Mouse (Mus musculus) E14TG2a.4 (cell line): ENCODE data around the gene Acy3.

Experiments
- H3K27me3 ChIP-seq: 2 replicates; pipeline ENCODE4 v1.6.1; 2014; ENCODE audit warnings: low read length, control low read depth; ENCODE audit not compliant: insufficient read depth
- H3K36me3 ChIP-seq: 2 replicates; pipeline ENCODE4 v1.6.1; 2014; ENCODE audit warnings: low read length, control low read depth; ENCODE audit not compliant: insufficient read depth
- H3K4me1 ChIP-seq: replicated peaks from 2 replicates; pipeline ENCODE4 v1.6.1; 2014; ENCODE audit warnings: low read depth, low read length, control low read depth
- H3K4me3 ChIP-seq: replicated peaks from 2 replicates; pipeline ENCODE4 v1.5.1; 2014; ENCODE audit warnings: mild to moderate bottlenecking, low read length
- H3K9me3 ChIP-seq: 2 replicates; pipeline ENCODE4 v1.6.1; 2014; ENCODE audit warnings: low read length, control low read depth
- CTCF ChIP-seq: conservative IDR thresholded peaks from 2 replicates; pipeline ENCODE4 v1.5.1; 2014; ENCODE audit warnings: low read length
- NANOG ChIP-seq: IDR thresholded peaks from 2 replicates; pipeline ENCODE4 v1.6.1; 2014; ENCODE audit warnings: borderline replicate concordance, low read length, mixed read lengths
- POU5F1 ChIP-seq: IDR thresholded peaks from 2 replicates; pipeline ENCODE4 v1.6.1; 2014; ENCODE audit warnings: low read length, borderline replicate concordance

Acy3 gene

DNA sequence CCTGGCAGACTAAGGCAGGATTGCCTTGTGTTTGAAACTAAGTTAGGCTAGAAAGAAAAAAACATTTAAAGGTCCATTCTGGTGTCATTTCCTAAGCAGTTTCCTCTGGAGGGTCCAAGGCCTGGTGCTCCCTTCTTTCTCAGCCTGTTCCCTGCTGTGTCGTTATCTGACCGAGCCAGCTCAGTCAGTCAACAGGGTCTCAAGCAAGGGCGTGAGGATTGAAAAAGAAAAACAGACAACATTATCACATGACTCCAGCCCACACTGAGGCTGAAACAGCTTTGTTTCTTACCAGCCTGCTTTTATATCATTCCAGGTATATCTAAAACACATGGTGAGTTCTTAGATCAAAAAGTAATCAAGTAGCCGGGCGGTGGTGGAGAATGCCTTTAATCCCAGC lies 29.3 kb downstream of the Acy3 start:
- Histone ChIP-seq H3K27me3 (no peaks in the 10 kb centered on the region), H3K4me3 (peak overlapping the region; percentile 0; the same call in 1 of the 2 replicates), H3K4me1 (peaks cover 83% of the 10 kb centered on the region), H3K36me3 (peaks cover 9% of the 10 kb centered on the region), H3K9me3 (no peaks in the 10 kb centered on the region)
- TF ChIP-seq POU5F1: no peak
- no peak for TF ChIP-seq NANOG
- TF ChIP-seq CTCF: no peak

DNA sequence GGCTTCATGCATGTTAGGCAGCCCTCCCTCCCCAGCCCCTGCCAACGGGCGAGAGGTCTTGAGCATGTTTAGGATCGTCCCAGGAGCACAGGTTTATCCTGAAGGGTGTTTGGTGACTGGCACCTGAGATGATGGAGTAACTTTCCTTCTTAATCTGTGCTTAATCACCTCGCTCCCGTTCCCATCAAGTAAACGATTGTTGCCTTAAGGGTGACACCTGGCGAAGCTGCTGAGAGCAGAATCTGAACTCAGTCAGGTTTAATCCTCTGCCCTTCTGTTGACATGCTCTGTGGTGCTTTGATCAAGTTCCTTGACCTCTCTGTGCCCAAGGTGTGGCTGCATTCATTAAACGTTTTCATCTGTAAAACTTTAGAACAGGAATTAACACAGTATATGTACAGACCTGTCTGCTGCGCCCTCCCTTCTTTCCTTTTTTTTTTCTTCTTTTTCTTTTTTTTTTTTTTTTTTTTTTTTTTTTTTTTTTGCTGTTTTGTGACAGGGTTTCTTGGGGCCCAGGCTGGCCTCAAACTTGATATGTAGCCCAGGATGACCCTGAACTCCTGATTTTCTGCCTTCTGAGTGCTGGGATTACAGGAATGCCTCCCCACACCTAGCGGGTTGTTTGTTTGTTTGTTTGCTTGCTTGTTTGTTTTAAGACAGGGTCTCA lies 31.7 kb downstream of the Acy3 start:
- TF ChIP-seq CTCF: no peak
- TF ChIP-seq POU5F1: no peak
- no peak for TF ChIP-seq NANOG
- Histone ChIP-seq H3K27me3 (no peaks in the 10 kb centered on the region), H3K4me3 (no peak overlapping the region), H3K9me3 (no peaks in the 10 kb centered on the region), H3K36me3 (no peaks in the 10 kb centered on the region), H3K4me1 (peaks cover 66% of the 10 kb centered on the region)

DNA sequence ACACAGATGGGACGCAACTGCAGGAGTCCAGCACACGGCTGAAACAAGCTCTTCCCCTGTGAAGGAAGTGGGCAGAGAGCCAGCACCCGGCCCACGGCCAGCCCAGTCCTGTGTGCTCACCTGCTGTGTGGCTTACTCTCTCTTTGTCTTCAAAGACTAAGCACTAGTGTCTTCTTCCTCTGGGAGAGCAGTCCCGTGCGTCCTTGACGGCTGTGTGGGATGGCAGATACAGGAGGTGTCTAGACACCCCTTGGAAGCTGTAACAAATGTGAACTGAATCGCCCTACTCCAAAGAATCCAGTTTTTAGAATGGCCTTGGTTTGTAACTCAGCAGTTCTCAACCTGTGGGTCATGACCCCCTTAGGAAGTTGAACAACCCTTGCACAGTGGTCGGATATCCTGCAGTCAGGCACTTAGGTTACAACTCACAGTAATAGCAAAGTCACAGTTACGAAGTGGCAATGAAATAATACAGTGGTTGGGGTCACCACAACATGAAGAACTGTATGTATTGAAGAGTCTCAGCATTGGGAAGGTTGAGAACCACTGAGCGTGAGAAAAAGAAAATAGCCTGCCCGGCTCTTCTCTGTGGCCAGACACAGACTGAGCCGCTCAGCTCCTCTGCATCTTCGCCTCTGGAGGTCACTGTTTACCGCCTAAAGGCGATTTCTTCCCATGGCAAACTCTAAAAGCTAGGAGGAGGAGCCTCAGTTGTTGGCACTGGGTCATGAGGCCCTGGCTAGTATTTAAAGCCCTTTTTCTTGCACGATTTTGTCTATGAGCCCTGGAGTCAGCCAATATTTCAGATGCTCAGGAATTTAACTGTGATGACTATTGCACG lies 32.6 kb downstream of the Acy3 start:
- H3K36me3 ChIP-seq: no peaks in the 10 kb centered on the region
- no peaks in the 10 kb centered on the region for H3K9me3 ChIP-seq

DNA sequence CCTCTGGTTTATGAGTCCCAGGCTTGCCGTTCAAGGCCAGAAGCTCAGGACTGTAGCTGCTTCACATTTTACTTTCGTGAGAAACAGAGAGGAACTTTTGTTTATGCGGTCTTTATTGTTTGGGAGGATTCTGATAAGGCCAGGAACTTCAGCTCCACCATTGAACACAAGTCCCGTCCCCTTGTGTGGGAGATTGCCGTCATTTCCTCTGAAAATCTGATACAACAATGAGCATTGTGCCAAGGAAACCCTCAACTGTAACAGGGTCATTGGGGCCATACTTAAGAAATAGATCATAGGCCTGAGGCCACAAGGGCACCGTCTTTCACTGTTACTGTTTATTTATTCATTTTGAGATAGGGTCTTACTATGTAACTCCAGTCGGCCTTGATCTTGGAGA lies 36.8 kb downstream of the Acy3 start:
- Histone ChIP-seq H3K36me3 (no peaks in the 10 kb centered on the region), H3K4me3 (no peak overlapping the region), H3K4me1 (peaks cover 21% of the 10 kb centered on the region), H3K27me3 (no peaks in the 10 kb centered on the region), H3K9me3 (peaks cover 22% of the 10 kb centered on the region)
- TF ChIP-seq CTCF: no peak
- TF ChIP-seq NANOG: no peak
- no peak for TF ChIP-seq POU5F1

More for the DNA sequence above, 32.6 kb downstream of the Acy3 start:
- no peaks in the 10 kb centered on the region for H3K27me3 ChIP-seq
- TF ChIP-seq NANOG: no peak
- TF ChIP-seq CTCF: peak; percentile 57
- H3K4me1 ChIP-seq: peaks cover 58% of the 10 kb centered on the region
- H3K4me3 ChIP-seq: no peak overlapping the region

DNA sequence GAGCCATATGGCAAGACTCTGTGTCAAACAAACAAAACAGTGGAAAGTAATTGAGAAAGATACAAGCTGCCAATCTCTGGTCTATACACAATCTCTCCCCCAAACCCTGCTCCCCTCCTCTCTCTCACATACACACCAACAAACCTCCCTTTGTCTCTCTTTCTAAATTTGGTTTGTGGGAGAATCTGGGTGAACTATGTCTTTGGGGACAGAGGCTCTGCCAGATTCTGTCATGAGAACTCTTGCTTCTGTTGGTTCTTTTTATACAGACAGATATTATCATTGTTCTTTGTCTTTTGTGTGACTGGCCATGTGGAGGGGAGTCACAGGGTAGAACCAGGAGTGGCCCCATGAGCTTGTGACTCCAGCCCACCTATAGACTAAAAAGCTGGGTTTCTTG lies 41.2 kb downstream of the Acy3 start:
- Histone ChIP-seq H3K36me3 (no peaks in the 10 kb centered on the region), H3K9me3 (peaks cover 50% of the 10 kb centered on the region), H3K4me1 (0 out of 2 replicates have a peak, but pooled peaks cover 1% of the 10 kb centered on the region), H3K27me3 (no peaks in the 10 kb centered on the region), H3K4me3 (no peak overlapping the region)
- TF ChIP-seq POU5F1: no peak
- no peak for TF ChIP-seq CTCF
- no peak for TF ChIP-seq NANOG

DNA sequence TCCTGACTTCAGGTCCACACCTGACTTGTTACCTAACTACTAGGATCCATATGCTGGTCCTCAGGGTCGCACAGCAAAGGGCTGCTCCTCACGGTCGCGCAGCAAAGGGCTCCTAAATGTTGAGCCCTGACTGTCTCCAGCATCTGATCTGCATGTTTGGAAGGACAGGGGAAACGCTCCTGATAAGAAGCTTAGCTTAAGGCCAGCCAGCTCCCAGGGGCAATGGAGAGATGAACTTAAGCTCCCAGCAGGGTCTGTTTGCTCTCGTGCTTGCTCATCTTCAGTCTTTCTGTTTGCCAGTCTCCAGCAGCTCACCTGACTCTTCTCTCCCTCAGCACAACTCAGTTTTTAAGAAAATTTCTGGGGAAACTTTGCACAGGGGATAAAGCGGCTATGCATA lies 46.3 kb downstream of the Acy3 start:
- no peak overlapping the region for H3K4me3 ChIP-seq
- peaks cover 34% of the 10 kb centered on the region for H3K9me3 ChIP-seq
- peaks cover 14% of the 10 kb centered on the region for H3K36me3 ChIP-seq
- no peaks in the 10 kb centered on the region for H3K27me3 ChIP-seq
- H3K4me1 ChIP-seq: peaks cover 24% of the 10 kb centered on the region
- TF ChIP-seq POU5F1 (no peak), CTCF (no peak), NANOG (no peak)

DNA sequence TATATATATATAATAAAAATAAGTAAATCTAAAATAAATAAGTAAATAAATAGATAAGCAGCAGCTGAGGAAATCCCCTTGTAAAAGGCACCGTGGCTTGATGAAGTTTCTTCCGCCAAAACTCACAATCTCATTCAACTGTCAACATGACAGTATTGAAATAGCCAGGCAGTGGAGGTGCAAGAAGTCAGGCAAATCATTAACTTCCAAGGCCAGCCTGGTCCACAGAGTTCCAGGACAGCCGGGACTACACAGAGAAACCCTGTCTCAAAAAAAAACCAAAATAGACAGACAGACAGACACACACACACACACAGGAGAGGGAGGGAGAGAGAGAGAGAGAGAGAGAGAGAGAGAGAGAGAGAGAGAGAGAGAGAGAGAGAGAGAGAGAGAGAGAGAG lies 46.9 kb downstream of the Acy3 start:
- Histone ChIP-seq H3K27me3 (no peaks in the 10 kb centered on the region), H3K4me3 (no peak overlapping the region), H3K4me1 (peaks cover 29% of the 10 kb centered on the region), H3K9me3 (peaks cover 27% of the 10 kb centered on the region), H3K36me3 (peaks cover 14% of the 10 kb centered on the region)
- TF ChIP-seq NANOG: no peak

DNA sequence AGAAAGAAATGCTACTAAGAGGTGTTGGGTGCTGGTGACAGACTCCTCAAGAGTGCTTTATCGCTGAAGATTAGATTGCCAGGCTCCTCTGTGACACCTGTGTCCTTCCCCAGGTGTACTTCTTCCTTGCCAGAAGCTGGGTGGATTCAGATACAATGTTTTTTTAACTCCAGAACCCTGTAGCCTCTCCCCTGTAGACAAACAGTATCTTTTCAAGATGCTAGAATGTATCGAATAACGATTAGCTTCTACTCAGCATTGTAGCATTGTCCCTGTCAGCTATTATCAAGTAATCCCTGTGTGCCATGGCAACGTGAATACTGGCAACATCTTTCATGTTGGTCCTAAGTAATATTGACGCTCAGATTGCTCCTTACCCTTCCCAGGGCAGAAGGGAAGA lies 47.4 kb downstream of the Acy3 start:
- Histone ChIP-seq H3K9me3 (peaks cover 24% of the 10 kb centered on the region), H3K36me3 (peaks cover 14% of the 10 kb centered on the region), H3K4me3 (no peak overlapping the region), H3K4me1 (peaks cover 33% of the 10 kb centered on the region), H3K27me3 (no peaks in the 10 kb centered on the region)
- no peak for TF ChIP-seq CTCF
- TF ChIP-seq NANOG: no peak
- TF ChIP-seq POU5F1: no peak
